In genomic region chr9:114668047-114668446, GRCm38 (mm10) we compare ENCODE assay signal across 21 mouse cellular contexts. TPM values are rescaled to one million over a fixed set of nuclear protein-coding genes. Genes with fewer than 3 reads are reported as not detected.
A peak's percentile ranks its signal among the peaks of the same experiment; 100 is the strongest.
DNase-seq lines count a peak whose midpoint lies in the region; ATAC-seq and TF ChIP-seq lines count a peak whose summit lies in the region.
"Had no signal": no experiment of that assay in that cellular context is flagged by ENCODE, and none has a peak within 500 bp of the region (broad histone marks: within the 10 kb centered on the region; RNA-seq: fewer than 3 reads in every experiment).

No protein-coding gene starts in this region.

- no peak overlapping the region for H3K4me2 ChIP-seq in intestine, postnatal 0 days (replicated peaks; ENCODE audit: low read depth)
- H3K4me2 ChIP-seq: liver, embryonic 13.5 days; midbrain, embryonic 12.5 days had no signal

- whole genome bisulfite sequencing in heart, embryonic 10.5 days: 58% methylated on average over 4 of the region's 4 CpGs
- whole genome bisulfite sequencing in intestine, postnatal 0 days: 77% methylated on average over 4 of the region's 4 CpGs

- intact Hi-C loops in gastrocnemius, adult 2 months (cut with DNase I): no loop called here
- intact Hi-C loops in heart, postnatal 14 days (cut with DNase I): no loop called here

- no peaks in the 10 kb centered on the region for H3K36me3 ChIP-seq in heart, embryonic 10.5 days
- H3K36me3 ChIP-seq in intestine, postnatal 0 days (ENCODE audit: control insufficient read depth, insufficient read depth): no peaks in the 10 kb centered on the region
- H3K36me3 ChIP-seq: embryonic facial prominence, embryonic 10.5 days; liver, embryonic 13.5 days; midbrain, embryonic 12.5 days had no signal

- no peak overlapping the region for H3K4me3 ChIP-seq in gastrocnemius, adult 2 months
- no peak overlapping the region for H3K4me3 ChIP-seq in heart, embryonic 10.5 days
- H3K4me3 ChIP-seq in intestine, postnatal 0 days (ENCODE audit: low read depth, low read length): no peak overlapping the region
- H3K4me3 ChIP-seq: embryonic facial prominence, embryonic 10.5 days; erythroblast, embryonic 14.5 days; liver, embryonic 13.5 days; midbrain, embryonic 12.5 days had no signal

- no peak overlapping the region for H3K9ac ChIP-seq in intestine, postnatal 0 days (ENCODE audit: low read depth, low read length)
- H3K9ac ChIP-seq: liver, embryonic 13.5 days; midbrain, embryonic 12.5 days had no signal

- no peaks in the 10 kb centered on the region; the same call in 1 of the 2 replicates for H3K27me3 ChIP-seq in heart, embryonic 10.5 days (ENCODE audit: insufficient read depth, poor library complexity, severe bottlenecking)
- H3K27me3 ChIP-seq in intestine, postnatal 0 days (replicated peaks; ENCODE audit: control insufficient read depth, insufficient read depth, low read length): no peaks in the 10 kb centered on the region

- H3K27ac ChIP-seq in gastrocnemius, adult 2 months: no peak overlapping the region
- peak overlapping the region; percentile 43; the same call in 1 of the 2 replicates for H3K27ac ChIP-seq in heart, embryonic 10.5 days
- H3K27ac ChIP-seq in intestine, postnatal 0 days (ENCODE audit: low read depth, low read length): no peak overlapping the region
- H3K27ac ChIP-seq: embryonic facial prominence, embryonic 10.5 days; hindbrain, postnatal 0 days; liver, embryonic 13.5 days; midbrain, embryonic 12.5 days had no signal

- no peaks in the 10 kb centered on the region for H3K9me3 ChIP-seq in heart, embryonic 10.5 days
- H3K9me3 ChIP-seq in intestine, postnatal 0 days (ENCODE audit: control insufficient read depth): no peaks in the 10 kb centered on the region
- H3K9me3 ChIP-seq: liver, embryonic 13.5 days; midbrain, embryonic 12.5 days had no signal

- DNase-seq in gastrocnemius, adult 2 months: peak; percentile 39
- DNase-seq in gastrocnemius, postnatal 4 days (ENCODE audit: low spot score in 2 of 2): no peak
- peak; percentile 34 for DNase-seq in brain, adult 2 months (ENCODE audit: low read depth, low spot score)
- DNase-seq in heart, embryonic 10.5 days (ENCODE audit: low spot score): no peak
- DNase-seq in heart, postnatal 14 days: peak; percentile 60 to 73
- no peak for DNase-seq in right cerebral cortex, postnatal 4 days
- DNase-seq in liver: no peak
- DNase-seq: B cell, adult 2 months; cerebellum, adult 2 months; kidney, adult 9 months; kidney, postnatal 4 days; left cerebral cortex, postnatal 4 days; liver, embryonic 13.5 days; right cerebral cortex, postnatal 14 days; thymus, postnatal 14 days had no signal

- H3K4me1 ChIP-seq in heart, embryonic 10.5 days: peaks cover 15% of the 10 kb centered on the region
- H3K4me1 ChIP-seq in intestine, postnatal 0 days (replicated peaks; ENCODE audit: control insufficient read depth, insufficient read depth, low read length): 0 out of 2 replicates have a peak, but pooled peaks cover 1% of the 10 kb centered on the region
- H3K4me1 ChIP-seq: liver, embryonic 13.5 days had no signal

- no peak for TF ChIP-seq CTCF in gastrocnemius, adult 2 months (IDR thresholded peaks at IDR 0.05)
- TF ChIP-seq CTCF in intestine, postnatal 0 days (IDR thresholded peaks at IDR 0.05; ENCODE audit: low read depth): no peak

- no peak for ATAC-seq in intestine, postnatal 0 days
- ATAC-seq: forebrain, embryonic 16.5 days; hindbrain, postnatal 0 days had no signal

RNA-seq across cellular contexts. Expression of gene Dync1li1, which starts 20.5 kb away (rescaled TPM):
- total RNA-seq in gastrocnemius, adult 2 months (2021): 10 to 100 TPM; 33.7 to 36.5 TPM
- total RNA-seq in gastrocnemius, postnatal 4 days (2021): 10 to 100 TPM; 44.3 to 46.6 TPM
- 71.3 and 83.9 TPM in 2 replicates for polyA plus RNA-seq in heart, embryonic 10.5 days (2016; fragmentation: Nextera tagmentation; extraction: Ambion mirVana)
- total RNA-seq in heart, postnatal 14 days (2021): 10 to 100 TPM; 76.2 to 78.2 TPM
- 39.3 and 40.0 TPM in 2 replicates for polyA plus RNA-seq in intestine, postnatal 0 days (2015; fragmentation: Nextera tagmentation; extraction: Ambion mirVana)

RNA-seq across cellular contexts. Expression of gene Cnot10, which starts 28.1 kb away (rescaled TPM):
- 10 to 100 TPM; 17.1 TPM for total RNA-seq in gastrocnemius, adult 2 months (2021)
- total RNA-seq in gastrocnemius, postnatal 4 days (2021): 10 to 100 TPM; 31.3 to 37.0 TPM
- 44.8 and 53.3 TPM in 2 replicates for polyA plus RNA-seq in heart, embryonic 10.5 days (2016; fragmentation: Nextera tagmentation; extraction: Ambion mirVana)
- total RNA-seq in heart, postnatal 14 days (2021): 10 to 100 TPM; 22.5 to 25.5 TPM
- 22.5 and 25.0 TPM in 2 replicates for polyA plus RNA-seq in intestine, postnatal 0 days (2015; fragmentation: Nextera tagmentation; extraction: Ambion mirVana)

Comparison
In these comparisons a context has a peak if more than half of its experiments do, and no peak if none do; other contexts are left out.
1. DNase-seq: peak in gastrocnemius, adult 2 months (single experiment), brain, adult 2 months (single experiment) and heart, postnatal 14 days (2 of 2); none in gastrocnemius, postnatal 4 days (0 of 2), heart, embryonic 10.5 days (single experiment), right cerebral cortex, postnatal 4 days (single experiment) and liver (single experiment).